Mouse (Mus musculus) 416B (cell line): ENCODE results near the gene Ttc1.

Experiments
- DNase-seq: peaks from one replicate; pipeline ENCODE4 v3.0.0; 2011; ENCODE audit warnings: low read depth

The Ttc1 gene

GRCm38 (mm10) chr11:43703552-43703951 lies 44.3 kb downstream of the Ttc1 start:
- peak; percentile 91 for DNase-seq

- no peak for DNase-seq
Observed at GRCm38 (mm10) chr11:43700291-43700690, 47.5 kb downstream of the Ttc1 start.

- DNase-seq = peak; percentile 51
Observed at GRCm38 (mm10) chr11:43698621-43699020, 49.2 kb downstream of the Ttc1 start.

DNA sequence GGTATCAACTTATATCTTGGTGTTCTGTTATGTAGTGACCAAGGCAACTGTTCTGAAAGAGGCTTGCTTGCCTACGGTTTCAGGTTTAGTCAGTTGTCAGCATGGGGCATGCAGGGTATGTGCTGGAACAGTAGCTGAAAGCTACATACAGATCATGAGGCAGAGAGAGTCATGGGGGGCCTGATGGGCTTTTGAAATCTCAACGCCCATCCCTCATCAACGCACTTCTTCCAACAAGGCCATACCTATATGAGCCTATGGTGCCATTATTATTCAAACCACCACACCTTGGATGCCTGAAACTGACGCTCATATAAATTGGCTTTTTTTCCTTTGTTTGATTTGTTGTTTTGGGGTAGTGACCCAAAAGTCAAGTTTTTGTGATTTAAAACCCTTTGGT lies 51.2 kb downstream of the Ttc1 start:
- DNase-seq = no peak

GRCm38 (mm10) chr11:43688850-43689249 lies 59.0 kb downstream of the Ttc1 start:
- DNase-seq = no peak

GRCm38 (mm10) chr11:43682415-43683217 lies 65.2 kb downstream of the Ttc1 start:
- no peak for DNase-seq

- DNase-seq = peak; percentile 100
Observed at GRCm38 (mm10) chr11:43681472-43682414, 66.1 kb downstream of the Ttc1 start, which contains the start of gene Pwwp2a. Gene Pwwp2a, plus strand, starts transcription at chr11:43681998.
